Mouse (Mus musculus) kidney, embryonic 14.5 days (tissue): ENCODE results near the gene Ddo. TPM values are rescaled to one million over a fixed set of nuclear protein-coding genes. Genes with fewer than 3 reads are reported as not detected.

ENCODE experiments used
- ATAC-seq: fragments of 200-750 bp; cut with Nextera tagmentation; 2 replicates; pipeline ENCODE4 v1.8.0; 2017; ENCODE audit warnings: moderate number of reproducible peaks, mild to moderate bottlenecking, moderate TSS enrichment, moderate library complexity; ENCODE audit not compliant: low FRiP score, low TSS enrichment
- H3K27ac ChIP-seq: fragments of 300-500 bp; sonication (generic); 2 replicates; pipeline ENCODE4 v1.5.1; 2014; ENCODE audit warnings: low read depth, mild to moderate bottlenecking, low read length, moderate library complexity, mixed read lengths
- H3K27me3 ChIP-seq: fragments of 300-500 bp; sonication (generic); 2 replicates; pipeline ENCODE4 v1.6.1; 2014; ENCODE audit warnings: mild to moderate bottlenecking, low read length; ENCODE audit not compliant: control insufficient read depth, insufficient read depth
- H3K36me3 ChIP-seq: fragments of 300-500 bp; sonication (generic); 2 replicates; pipeline ENCODE4 v1.6.1; 2014; ENCODE audit warnings: low read length, mixed read lengths; ENCODE audit not compliant: control insufficient read depth, insufficient read depth
- H3K4me1 ChIP-seq: fragments of 300-500 bp; sonication (generic); 2 replicates; pipeline ENCODE4 v1.6.1; 2014; ENCODE audit warnings: low read length, mixed read lengths; ENCODE audit not compliant: control insufficient read depth, insufficient read depth
- H3K4me2 ChIP-seq: fragments of 300-500 bp; sonication (generic); replicated peaks from 2 replicates; pipeline ENCODE4 v1.6.1; 2014; ENCODE audit warnings: low read depth, mild to moderate bottlenecking, low read length
- H3K4me3 ChIP-seq: fragments of 300-500 bp; sonication (generic); 2 replicates; pipeline ENCODE4 v1.5.1; 2014; ENCODE audit warnings: mild to moderate bottlenecking, low read length
- H3K9ac ChIP-seq: fragments of 300-500 bp; sonication (generic); 2 replicates; pipeline ENCODE4 v1.6.1; 2014; ENCODE audit warnings: low read depth, mild to moderate bottlenecking, low read length, moderate library complexity
- H3K9me3 ChIP-seq: fragments of 300-500 bp; sonication (generic); 2 replicates; pipeline ENCODE4 v1.6.1; 2016; ENCODE audit warnings: low read length; ENCODE audit not compliant: control insufficient read depth
- WGBS: fragments of 180-500 bp; shearing (Covaris S2); extraction: QIAGEN DNeasy Blood & Tissue Kit; methylation state at CpG from one replicate; pipeline ENCODE4 v1.1.7; 2014; 5-methylcytosine and 5-hydroxymethylcytosine counted together
- polyA plus RNA-seq: library from polyadenylated mRNA; unstranded; fragments of >200 nt; fragmentation: Nextera tagmentation; extraction: Ambion mirVana; gene quantifications from 2 replicates; pipeline ENCODE4 v1.2.1, GENCODE M21; 2014

Gene Ddo
- polyA plus RNA-seq, 1 experiment from 2014 or later = 0.20 TPM

DNA sequence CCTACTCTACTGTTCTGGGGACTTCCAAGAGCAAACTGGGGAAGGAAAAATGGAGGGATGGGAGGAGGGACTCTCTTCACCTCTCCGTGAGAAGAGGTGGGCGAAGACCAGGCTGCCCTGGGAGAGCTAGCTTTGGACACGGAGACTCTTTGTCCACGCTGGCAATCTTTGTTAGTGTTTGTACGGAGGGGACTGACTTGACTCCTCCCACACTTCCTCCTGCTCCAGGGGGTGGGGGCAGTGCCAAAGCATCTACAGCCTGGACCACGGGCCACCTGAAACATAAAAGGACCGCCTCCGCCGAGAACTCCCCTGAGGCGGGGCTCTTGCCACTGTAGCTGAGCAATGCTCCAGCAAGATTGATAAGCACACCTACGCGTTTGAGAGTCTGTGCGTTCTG lies 44.3 kb downstream of the Ddo start:
- H3K9ac ChIP-seq = peak overlapping the region; percentile 44; the same call in 1 of the 2 replicates
- ATAC-seq = peak; percentile 69
- no peaks in the 10 kb centered on the region for H3K36me3 ChIP-seq
- peak overlapping the region; percentile 28 for H3K4me3 ChIP-seq
- peak overlapping the region; percentile 50 for H3K4me2 ChIP-seq
- WGBS = 5% methylated on average over 13 of the region's 13 CpGs
- H3K27ac ChIP-seq = no peak overlapping the region
- no peaks in the 10 kb centered on the region for H3K27me3 ChIP-seq
- no peaks in the 10 kb centered on the region for H3K9me3 ChIP-seq
- H3K4me1 ChIP-seq = no peaks in the 10 kb centered on the region

DNA sequence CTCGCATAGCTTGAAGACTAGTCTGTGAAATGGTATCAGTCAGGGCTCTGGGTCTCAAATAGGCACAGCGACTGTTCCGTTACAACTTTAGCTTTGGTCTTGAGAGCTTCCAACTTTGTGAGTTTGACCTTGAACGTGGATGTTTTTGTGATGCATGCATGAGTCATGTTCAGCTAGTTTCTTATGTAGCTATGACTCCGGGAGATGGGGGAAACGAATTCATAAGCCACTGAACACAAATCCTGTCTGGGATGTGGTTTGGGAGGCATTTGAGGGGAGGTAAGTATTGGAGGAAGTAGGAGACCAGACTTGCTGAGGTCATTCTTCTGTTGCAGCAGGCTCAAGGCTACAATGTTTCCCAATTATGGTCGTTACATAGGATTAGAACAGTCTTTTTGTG lies 46.1 kb downstream of the Ddo start:
- no peaks in the 10 kb centered on the region for H3K4me1 ChIP-seq
- no peak for ATAC-seq
- no peaks in the 10 kb centered on the region for H3K27me3 ChIP-seq
- H3K4me2 ChIP-seq = no peak overlapping the region
- no peaks in the 10 kb centered on the region for H3K9me3 ChIP-seq
- H3K9ac ChIP-seq = no peak overlapping the region
- no peak overlapping the region for H3K27ac ChIP-seq
- H3K36me3 ChIP-seq = no peaks in the 10 kb centered on the region
- 84% methylated on average over 7 of the region's 7 CpGs for WGBS
- H3K4me3 ChIP-seq = no peak overlapping the region

DNA sequence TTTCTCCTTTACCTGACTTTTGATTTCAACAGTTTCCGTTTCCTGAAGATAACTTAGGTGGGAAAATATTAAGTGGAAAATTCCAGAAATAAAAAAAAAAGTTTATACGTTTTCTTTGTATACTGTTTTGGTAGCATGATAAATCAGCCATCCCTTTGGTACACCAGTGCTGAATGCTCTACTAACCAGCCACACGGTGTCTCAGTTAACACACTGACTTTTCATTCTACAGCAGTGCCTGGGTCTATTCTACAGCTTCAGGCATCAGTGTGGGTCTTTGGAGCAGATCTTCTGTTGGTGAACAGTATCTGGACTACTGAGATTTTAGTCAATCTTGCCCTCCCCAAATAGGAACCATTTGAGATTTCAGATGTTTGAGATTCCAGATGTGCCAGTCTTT lies 48.7 kb downstream of the Ddo start:
- Histone ChIP-seq H3K4me2 (no peak overlapping the region), H3K9me3 (no peaks in the 10 kb centered on the region), H3K27ac (no peak overlapping the region), H3K4me3 (no peak overlapping the region), H3K4me1 (no peaks in the 10 kb centered on the region), H3K9ac (no peak overlapping the region), H3K36me3 (no peaks in the 10 kb centered on the region), H3K27me3 (no peaks in the 10 kb centered on the region)
- ATAC-seq = no peak
- 80% methylated on average over 3 of the region's 3 CpGs for WGBS

DNA sequence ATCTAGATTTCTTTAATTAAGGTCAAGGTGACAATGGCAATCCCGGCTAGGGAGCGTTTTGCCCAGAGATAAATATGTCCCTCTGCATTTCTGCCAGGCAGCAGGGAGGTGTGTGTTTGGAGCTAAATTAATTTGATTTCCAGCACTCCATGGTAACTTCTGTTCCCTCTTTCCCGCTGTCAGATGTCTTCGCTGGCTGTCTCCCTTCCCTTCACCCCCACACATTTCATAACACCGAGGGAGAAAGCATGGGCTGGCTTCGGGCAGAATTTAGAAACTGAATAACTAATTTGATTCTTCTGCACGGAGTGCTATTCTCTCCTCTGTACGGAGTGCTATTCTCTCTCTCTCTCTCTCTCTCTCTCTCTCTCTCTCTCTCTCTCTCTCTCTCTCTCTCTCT lies 52.7 kb downstream of the Ddo start:
- Histone ChIP-seq H3K9me3 (no peaks in the 10 kb centered on the region), H3K4me3 (peak overlapping the region; percentile 65; the same call in 1 of the 2 replicates), H3K4me2 (peak overlapping the region; percentile 97), H3K9ac (no peak overlapping the region), H3K27me3 (no peaks in the 10 kb centered on the region), H3K4me1 (no peaks in the 10 kb centered on the region), H3K27ac (no peak overlapping the region), H3K36me3 (no peaks in the 10 kb centered on the region)
- ATAC-seq = no peak
- 24% methylated on average over 8 of the region's 8 CpGs for WGBS

DNA sequence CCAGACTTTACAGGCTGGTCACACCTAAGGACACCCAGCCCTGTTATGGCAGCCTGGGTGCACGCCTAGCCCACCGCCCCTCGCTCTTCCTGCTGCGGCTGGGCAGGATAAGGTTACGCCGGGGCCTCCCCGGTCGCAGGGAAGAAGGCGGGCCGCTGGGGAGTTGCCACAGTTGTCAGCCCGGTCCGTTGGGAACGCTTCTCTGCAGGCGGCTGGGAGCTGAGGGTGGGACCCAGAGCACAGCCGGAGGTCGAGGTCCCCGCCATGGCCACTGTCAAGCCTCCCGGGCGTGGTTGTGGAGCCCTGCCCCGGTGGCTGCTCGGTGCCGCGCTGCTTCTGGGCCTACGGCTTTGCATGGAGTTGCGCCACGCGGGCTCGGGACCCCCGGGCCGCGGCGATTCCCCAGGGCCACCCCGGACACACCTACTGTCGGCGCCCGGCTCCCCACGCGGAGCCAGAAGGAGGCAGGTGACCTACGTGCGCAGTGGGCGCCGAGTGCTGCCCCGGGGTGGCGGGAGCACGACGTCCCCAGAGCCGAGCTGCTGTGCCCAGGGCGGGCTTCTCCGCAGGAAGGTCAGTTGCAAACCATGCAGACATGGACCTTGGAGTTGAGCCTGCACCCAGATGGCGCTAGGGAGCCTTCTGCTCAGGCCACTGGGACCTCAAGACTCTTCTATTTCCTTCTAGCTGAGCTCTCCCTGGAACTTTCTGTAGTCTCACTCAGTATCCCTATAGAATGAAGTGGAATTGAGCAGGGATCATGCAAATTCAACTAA lies 53.5 kb downstream of the Ddo start, which contains the start of gene Mettl24:
Mettl24 (plus strand) TSS at position 191 of the 776 bp plus-strand sequence.
- H3K4me1 ChIP-seq = no peaks in the 10 kb centered on the region
- ATAC-seq = peak; percentile 95
- H3K27ac ChIP-seq = no peak within 1 kb of the TSS
- peak within 1 kb of the TSS; percentile 87 for H3K9ac ChIP-seq
- peak within 1 kb of the TSS; percentile 97 for H3K4me2 ChIP-seq
- no peaks in the 10 kb centered on the region for H3K36me3 ChIP-seq
- no peaks in the 10 kb centered on the region for H3K9me3 ChIP-seq
- H3K4me3 ChIP-seq = peak within 1 kb of the TSS; percentile 65
- WGBS = under 1% methylated on average over 49 of the region's 50 CpGs
- no peaks in the 10 kb centered on the region for H3K27me3 ChIP-seq

DNA sequence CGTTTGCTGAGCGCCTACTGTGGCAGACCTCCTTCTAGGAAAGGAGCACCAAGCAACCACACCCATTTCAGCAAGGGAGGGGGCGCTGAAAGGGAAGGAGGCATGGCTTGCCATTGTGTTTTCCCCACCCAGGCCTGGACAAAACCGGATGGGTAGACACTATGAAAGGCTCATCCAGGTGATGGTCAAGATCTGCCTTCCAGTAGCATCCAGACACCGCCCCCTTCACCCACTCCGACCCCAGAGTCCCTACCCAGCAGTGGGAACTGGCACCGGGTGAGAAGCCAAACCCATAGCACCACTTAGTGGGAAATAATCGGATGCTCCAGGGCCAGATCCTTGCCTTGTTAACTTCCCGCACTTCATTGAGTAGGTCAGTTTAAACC lies 54.0 kb downstream of the Ddo start:
- peak; percentile 59 for ATAC-seq
- Histone ChIP-seq H3K9ac (no peak overlapping the region), H3K36me3 (no peaks in the 10 kb centered on the region), H3K9me3 (no peaks in the 10 kb centered on the region), H3K4me3 (peak overlapping the region; percentile 65; the same call in 1 of the 2 replicates), H3K4me2 (peak overlapping the region; percentile 97; the same call in 1 of the 2 replicates), H3K27ac (no peak overlapping the region), H3K4me1 (no peaks in the 10 kb centered on the region), H3K27me3 (no peaks in the 10 kb centered on the region)
- WGBS = 55% methylated on average over 9 of the region's 9 CpGs

DNA sequence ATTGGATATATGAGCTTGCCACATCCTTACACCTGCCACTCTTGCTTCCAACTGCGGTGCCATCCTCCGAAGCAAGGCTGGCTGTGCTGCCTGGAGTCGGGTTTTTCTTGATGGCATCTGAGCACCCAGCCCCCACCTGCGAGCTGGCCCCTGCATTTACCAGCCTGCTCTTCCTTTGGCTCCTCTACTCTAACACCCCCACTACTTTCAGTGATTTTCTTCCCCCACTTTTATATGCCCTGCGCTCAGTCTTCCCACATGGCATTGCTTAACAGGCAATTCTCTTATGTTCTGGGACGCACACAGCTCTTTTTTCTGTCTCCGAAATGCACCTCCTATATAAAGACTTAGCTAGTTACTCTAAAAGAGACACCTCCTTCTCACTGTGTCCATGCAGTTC lies 54.5 kb downstream of the Ddo start:
- no peak overlapping the region for H3K4me2 ChIP-seq
- H3K4me1 ChIP-seq = no peaks in the 10 kb centered on the region
- no peaks in the 10 kb centered on the region for H3K36me3 ChIP-seq
- no peak overlapping the region for H3K27ac ChIP-seq
- H3K9ac ChIP-seq = no peak overlapping the region
- no peak for ATAC-seq
- H3K9me3 ChIP-seq = no peaks in the 10 kb centered on the region
- 94% methylated on average over 7 of the region's 7 CpGs for WGBS
- H3K27me3 ChIP-seq = no peaks in the 10 kb centered on the region
- H3K4me3 ChIP-seq = no peak overlapping the region

DNA sequence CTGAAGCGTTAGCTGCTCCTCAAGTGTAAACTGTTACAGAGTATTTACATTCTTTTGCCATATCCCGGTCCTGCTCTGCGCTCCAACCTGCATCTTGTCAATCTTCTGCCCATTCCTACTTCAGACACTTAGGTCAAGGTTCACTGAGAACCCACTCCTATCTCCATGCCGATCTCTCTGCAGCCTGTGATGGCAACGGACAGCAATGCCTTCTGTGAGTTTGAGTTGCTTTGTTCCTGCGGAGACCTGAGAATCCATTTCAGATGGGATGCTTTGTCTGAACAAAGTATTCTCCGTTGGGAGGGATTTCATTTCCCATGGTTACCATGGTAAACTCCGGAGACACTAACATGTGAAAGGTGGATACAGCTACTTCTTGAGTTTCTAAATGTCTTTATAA lies 55.8 kb downstream of the Ddo start:
- Histone ChIP-seq H3K27me3 (no peaks in the 10 kb centered on the region), H3K9ac (no peak overlapping the region), H3K4me3 (no peak overlapping the region), H3K4me2 (no peak overlapping the region), H3K4me1 (no peaks in the 10 kb centered on the region), H3K27ac (no peak overlapping the region), H3K36me3 (no peaks in the 10 kb centered on the region), H3K9me3 (no peaks in the 10 kb centered on the region)
- WGBS = 59% methylated on average over 8 of the region's 8 CpGs
- no peak for ATAC-seq

DNA sequence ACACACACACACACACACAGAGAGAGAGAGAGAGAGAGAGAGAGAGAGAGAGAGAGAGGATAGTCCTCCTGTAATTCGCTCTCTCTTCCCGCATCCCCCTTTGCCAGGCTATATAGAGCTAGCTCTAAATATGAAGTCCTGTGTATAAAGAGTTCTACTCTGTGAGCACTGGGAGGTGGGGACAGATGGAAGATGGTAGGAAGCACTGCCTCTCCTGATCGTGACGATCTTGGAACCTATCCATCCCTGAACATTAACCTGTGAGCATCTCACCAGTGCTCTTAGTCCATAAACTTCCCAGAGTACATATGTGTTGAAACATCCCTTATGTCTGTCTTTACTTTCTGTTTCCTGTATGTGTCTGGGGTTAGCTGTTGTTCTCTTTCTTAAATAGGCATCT lies 57.2 kb downstream of the Ddo start:
- Histone ChIP-seq H3K4me1 (no peaks in the 10 kb centered on the region), H3K9me3 (no peaks in the 10 kb centered on the region), H3K4me3 (no peak overlapping the region), H3K9ac (no peak overlapping the region), H3K27ac (no peak overlapping the region), H3K4me2 (no peak overlapping the region), H3K27me3 (no peaks in the 10 kb centered on the region), H3K36me3 (no peaks in the 10 kb centered on the region)
- ATAC-seq = no peak
- WGBS = 88% methylated on average over 4 of the region's 4 CpGs
